Mouse (Mus musculus) stomach, embryonic 14.5 days (tissue): ENCODE measurements at regions not wholly inside any gene's neighbourhood (a gene's known extent, or its start where the extent isn't known, plus 50 kb on each side); places are given as distances from the start of the nearest gene placed in this dataset.

Experiments
- ATAC-seq: fragments of 200-750 bp; cut with Nextera tagmentation; 2 replicates; pipeline ENCODE4 v1.8.0; 2017; ENCODE audit warnings: low read depth, moderate TSS enrichment; ENCODE audit not compliant: insufficient number of reproducible peaks, insufficient read depth, low FRiP score
- H3K27ac ChIP-seq: fragments of 300-500 bp; sonication (generic); 2 replicates; pipeline ENCODE4 v1.5.1; 2014; ENCODE audit warnings: mild to moderate bottlenecking, low read length, moderate library complexity, mixed read lengths
- H3K27me3 ChIP-seq: fragments of 300-500 bp; sonication (generic); 2 replicates; pipeline ENCODE4 v1.6.1; 2014; ENCODE audit warnings: low read length, control low read depth, mixed read lengths; ENCODE audit not compliant: control insufficient read depth, insufficient read depth
- H3K36me3 ChIP-seq: fragments of 300-500 bp; sonication (generic); 2 replicates; pipeline ENCODE4 v1.6.1; 2014; ENCODE audit warnings: mild to moderate bottlenecking, control low read depth, low read length, moderate library complexity, mixed read lengths; ENCODE audit not compliant: control insufficient read depth, insufficient read depth
- H3K4me1 ChIP-seq: fragments of 300-500 bp; sonication (generic); 2 replicates; pipeline ENCODE4 v1.6.1; 2014; ENCODE audit warnings: low read length, control low read depth, mixed read lengths; ENCODE audit not compliant: control insufficient read depth, insufficient read depth
- H3K4me2 ChIP-seq: fragments of 300-500 bp; sonication (generic); replicated peaks from 2 replicates; pipeline ENCODE4 v1.6.1; 2014; ENCODE audit warnings: low read depth, low read length, control low read depth
- H3K4me3 ChIP-seq: fragments of 300-500 bp; sonication (generic); 2 replicates; pipeline ENCODE4 v1.5.1; 2014; ENCODE audit warnings: low read depth, low read length, control low read depth
- H3K9ac ChIP-seq: fragments of 300-500 bp; sonication (generic); replicated peaks from 2 replicates; pipeline ENCODE4 v1.6.1; 2014; ENCODE audit warnings: low read depth, mild to moderate bottlenecking, control low read depth, low read length, moderate library complexity, mixed read lengths
- H3K9me3 ChIP-seq: fragments of 300-500 bp; sonication (generic); 2 replicates; pipeline ENCODE4 v1.6.1; 2016; ENCODE audit warnings: low read depth, low read length, control low read depth; ENCODE audit not compliant: control insufficient read depth
- WGBS: fragments of 180-500 bp; shearing (Covaris S2); extraction: QIAGEN DNeasy Blood & Tissue Kit; methylation state at CpG from one replicate; pipeline ENCODE4 v1.1.7; 2014; 5-methylcytosine and 5-hydroxymethylcytosine counted together

GRCm38 (mm10) chr3:37972931-37973330, 248.6 kb upstream of the Gm5148 start:
- Histone ChIP-seq H3K4me1 (no peaks in the 10 kb centered on the region), H3K4me2 (no peak overlapping the region), H3K36me3 (no peaks in the 10 kb centered on the region), H3K9ac (no peak overlapping the region), H3K27ac (no peak overlapping the region), H3K9me3 (no peaks in the 10 kb centered on the region), H3K4me3 (no peak overlapping the region), H3K27me3 (no peaks in the 10 kb centered on the region)
- no peak for ATAC-seq
- WGBS = 60% methylated on average over 3 of the region's 3 CpGs

- no peak for ATAC-seq
- no peak overlapping the region for H3K4me3 ChIP-seq
- H3K9me3 ChIP-seq = no peaks in the 10 kb centered on the region
- no peak overlapping the region for H3K9ac ChIP-seq
- no peak overlapping the region for H3K27ac ChIP-seq
- no peaks in the 10 kb centered on the region for H3K27me3 ChIP-seq
- no peaks in the 10 kb centered on the region for H3K4me1 ChIP-seq
- WGBS = 29% methylated on average over 2 of the region's 2 CpGs
- no peak overlapping the region for H3K4me2 ChIP-seq
- no peaks in the 10 kb centered on the region for H3K36me3 ChIP-seq
Observed at GRCm38 (mm10) chr3:37971240-37971639, 246.9 kb upstream of the Gm5148 start.

GRCm38 (mm10) chr3:37968654-37969053, 244.4 kb upstream of the Gm5148 start:
- H3K9me3 ChIP-seq = no peaks in the 10 kb centered on the region
- ATAC-seq = peak; percentile 49; the same call in 1 of the 2 replicates
- no peak overlapping the region for H3K27ac ChIP-seq

GRCm38 (mm10) chr3:37965221-37965620, 240.9 kb upstream of the Gm5148 start:
- Histone ChIP-seq H3K4me3 (no peak overlapping the region), H3K9me3 (no peaks in the 10 kb centered on the region), H3K27ac (no peak overlapping the region), H3K4me2 (no peak overlapping the region), H3K27me3 (no peaks in the 10 kb centered on the region), H3K36me3 (no peaks in the 10 kb centered on the region), H3K4me1 (peaks cover 6% of the 10 kb centered on the region; the same call in 1 of the 2 replicates), H3K9ac (no peak overlapping the region)
- no peak for ATAC-seq
- WGBS = 92% methylated on average over 4 of the region's 4 CpGs

More at GRCm38 (mm10) chr3:37968654-37969053, 244.4 kb upstream of the Gm5148 start:
- H3K4me3 ChIP-seq = no peak overlapping the region
- no peak overlapping the region for H3K9ac ChIP-seq
- no peak overlapping the region for H3K4me2 ChIP-seq
- no peaks in the 10 kb centered on the region for H3K4me1 ChIP-seq
- no peaks in the 10 kb centered on the region for H3K27me3 ChIP-seq
- H3K36me3 ChIP-seq = no peaks in the 10 kb centered on the region

GRCm38 (mm10) chr3:37964083-37964482, 239.8 kb upstream of the Gm5148 start:
- Histone ChIP-seq H3K4me1 (peaks cover 7% of the 10 kb centered on the region; the same call in 1 of the 2 replicates), H3K27me3 (no peaks in the 10 kb centered on the region), H3K36me3 (no peaks in the 10 kb centered on the region), H3K9ac (no peak overlapping the region), H3K27ac (no peak overlapping the region), H3K4me2 (no peak overlapping the region), H3K9me3 (no peaks in the 10 kb centered on the region), H3K4me3 (no peak overlapping the region)
- 71% methylated on average over 5 of the region's 5 CpGs for WGBS
- no peak for ATAC-seq

GRCm38 (mm10) chr3:37962811-37963210, 238.5 kb upstream of the Gm5148 start:
- Histone ChIP-seq H3K27ac (peak overlapping the region; percentile 45; the same call in 1 of the 2 replicates), H3K9me3 (no peaks in the 10 kb centered on the region), H3K4me3 (no peak overlapping the region), H3K36me3 (no peaks in the 10 kb centered on the region), H3K4me1 (peaks cover 7% of the 10 kb centered on the region; the same call in 1 of the 2 replicates), H3K27me3 (no peaks in the 10 kb centered on the region), H3K4me2 (no peak overlapping the region; the same call in 1 of the 2 replicates), H3K9ac (no peak overlapping the region)
- WGBS = 50% methylated on average over 8 of the region's 8 CpGs
- no peak for ATAC-seq

GRCm38 (mm10) chr3:37962043-37962810, 237.9 kb upstream of the Gm5148 start:
- Histone ChIP-seq H3K27me3 (no peaks in the 10 kb centered on the region), H3K4me1 (peaks cover 7% of the 10 kb centered on the region; the same call in 1 of the 2 replicates), H3K9me3 (no peaks in the 10 kb centered on the region), H3K4me3 (no peak overlapping the region), H3K36me3 (no peaks in the 10 kb centered on the region), H3K9ac (no peak overlapping the region), H3K27ac (peak overlapping the region; percentile 45; the same call in 1 of the 2 replicates), H3K4me2 (no peak overlapping the region; the same call in 1 of the 2 replicates)
- WGBS = 59% methylated on average over 12 of the region's 12 CpGs
- no peak; the same call in 1 of the 2 replicates for ATAC-seq

GRCm38 (mm10) chr3:37958361-37958978, 234.2 kb upstream of the Gm5148 start:
- H3K9ac ChIP-seq = no peak overlapping the region
- peaks cover 7% of the 10 kb centered on the region; the same call in 1 of the 2 replicates for H3K4me1 ChIP-seq
- H3K27me3 ChIP-seq = no peaks in the 10 kb centered on the region
- peaks cover 3% of the 10 kb centered on the region; the same call in 1 of the 2 replicates for H3K9me3 ChIP-seq
- no peak overlapping the region for H3K4me2 ChIP-seq
- H3K27ac ChIP-seq = no peak overlapping the region
- H3K4me3 ChIP-seq = no peak overlapping the region
- 46% methylated on average over 6 of the region's 6 CpGs for whole genome bisulfite sequencing
- H3K36me3 ChIP-seq = no peaks in the 10 kb centered on the region
- no peak for ATAC-seq
